Mouse (Mus musculus): ENCODE data around the gene Cdh13.

DNA sequence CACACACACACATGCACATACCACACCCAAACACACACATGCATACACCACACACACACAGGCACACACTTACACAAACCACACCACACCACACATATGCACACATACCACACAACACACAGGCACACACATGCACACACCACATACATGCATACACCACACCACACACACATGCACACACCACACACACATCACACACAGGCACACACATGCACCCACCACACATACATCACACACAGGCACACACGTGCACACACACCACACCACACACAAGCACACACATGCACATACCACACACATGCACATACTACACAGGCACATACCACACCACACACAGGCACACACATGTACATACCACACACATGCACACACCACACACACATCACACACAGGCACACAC lies 991.9 kb downstream of the Cdh13 start:
- TF ChIP-seq CTCF (IDR thresholded peaks at IDR 0.05; ENCODE audit: control insufficient read depth, insufficient read depth, insufficient read length) (no peak), MYOD1 (IDR thresholded peaks at IDR 0.05; ENCODE audit: control insufficient read depth, insufficient read length, low read depth) (no peak), CEBPB (IDR thresholded peaks at IDR 0.05; ENCODE audit: low read depth) (no peak), FOSL1 (IDR thresholded peaks at IDR 0.05; ENCODE audit: insufficient read depth, low read length, poor library complexity, severe bottlenecking) (no peak), MYOG (IDR thresholded peaks at IDR 0.05; ENCODE audit: control insufficient read depth, extremely low read depth, insufficient read length) (no peak), USF1 (IDR thresholded peaks at IDR 0.05; ENCODE audit: low read depth) (no peak), MAX (IDR thresholded peaks at IDR 0.05) (no peak)
